Mouse (Mus musculus) heart, adult 2 months (tissue): ENCODE results near the gene Pcdh19. TPM values are rescaled to one million over a fixed set of nuclear protein-coding genes. Genes with fewer than 3 reads are reported as not detected.

Experiments used
- DNase-seq, 2 experiments: peaks; one replicate each; pipeline ENCODE4 v3.0.0; 2021
- H3K27ac ChIP-seq: fragments of 200-600 bp; 2 replicates; pipeline ENCODE4 v1.8.1; 2022
- H3K27me3 ChIP-seq: fragments of 200-500 bp; 2 replicates; pipeline ENCODE4 v1.6.1; 2012; ENCODE audit warnings: mild to moderate bottlenecking, low read length, inconsistent platforms, mixed read lengths; ENCODE audit not compliant: control insufficient read depth, insufficient read depth
- H3K36me3 ChIP-seq: fragments of 200-500 bp; 2 replicates; pipeline ENCODE4 v1.6.1; 2012; ENCODE audit warnings: low read length, inconsistent platforms; ENCODE audit not compliant: control insufficient read depth, insufficient read depth
- H3K4me1 ChIP-seq: fragments of 200-500 bp; 2 replicates; pipeline ENCODE4 v1.6.1; 2011; ENCODE audit warnings: low read length; ENCODE audit not compliant: control insufficient read depth, insufficient read depth
- H3K4me3 ChIP-seq: fragments of 200-600 bp; 2 replicates; pipeline ENCODE4 v1.8.1; 2022
- H3K79me2 ChIP-seq: fragments of 200-500 bp; replicated peaks from 2 replicates; pipeline ENCODE4 v1.6.1; 2012; ENCODE audit warnings: mild to moderate bottlenecking, inconsistent platforms, low read length, moderate library complexity, mixed read lengths; ENCODE audit not compliant: control insufficient read depth, insufficient read depth
- H3K9ac ChIP-seq: fragments of 200-500 bp; 2 replicates; pipeline ENCODE4 v1.6.1; 2012; ENCODE audit warnings: low read depth, mild to moderate bottlenecking, control low read depth, inconsistent platforms, low read length, mixed read lengths
- CTCF ChIP-seq: fragments of 200-600 bp; IDR thresholded peaks from 2 replicates; pipeline ENCODE4 v1.8.1; 2022; ENCODE audit warnings: antibody characterized with exemption, mild to moderate bottlenecking, moderate library complexity
- EP300 ChIP-seq: fragments of 200-500 bp; IDR thresholded peaks from 2 replicates; pipeline ENCODE4 v1.6.1; 2011; ENCODE audit warnings: low read depth, low read length, control low read depth; ENCODE audit not compliant: insufficient read depth
- POLR2A ChIP-seq: fragments of 200-500 bp; IDR thresholded peaks from 2 replicates; pipeline ENCODE4 v1.6.1; 2011; ENCODE audit warnings: mild to moderate bottlenecking, low read depth, low read length, control low read depth; ENCODE audit not compliant: insufficient read depth
- WGBS: fragments of 180-500 bp; shearing (Covaris S2); methylation state at CpG from one replicate; pipeline ENCODE4 v1.1.7; 2018; 5-methylcytosine and 5-hydroxymethylcytosine counted together
- intact Hi-C: fragments of 180-260 bp; cut with DNase I; formaldehyde crosslinking; loops from one replicate; pipeline ENCODE4 v1.15.1; 2025
- polyA plus RNA-seq: library from polyadenylated mRNA; depleted of rRNA; stranded (reverse); fragments of >200 nt; gene quantifications from 2 replicates; pipeline ENCODE4 v1.2.3, GENCODE M21; 2012
- total RNA-seq, 2 experiments: library from RNA; stranded (reverse); gene quantifications; 2 replicates each; pipeline ENCODE4 v1.2.3; 2021

Pcdh19 gene
- total and polyA plus RNA-seq, 3 experiments: 1.9 to 8.5 (median 7.9) TPM

- H3K27ac ChIP-seq: no peak overlapping the region
- H3K79me2 ChIP-seq: no peaks in the 10 kb centered on the region; the same call in 1 of the 2 replicates
- H3K9ac ChIP-seq: no peak overlapping the region
- H3K27me3 ChIP-seq: peaks cover 2% of the 10 kb centered on the region; the same call in 1 of the 2 replicates
- DNase-seq: no peak
- WGBS: 33% methylated on average over 3 of the region's 3 CpGs
- peaks cover 5% of the 10 kb centered on the region for H3K4me1 ChIP-seq
- TF ChIP-seq POLR2A: no peak
- TF ChIP-seq CTCF: no peak
- TF ChIP-seq EP300: no peak
- H3K4me3 ChIP-seq: no peak overlapping the region
- no peaks in the 10 kb centered on the region; the same call in 1 of the 2 replicates for H3K36me3 ChIP-seq
- intact Hi-C loops: no loop called here
Observed at GRCm38 (mm10) chrX:133683961-133684360, 4.8 kb downstream of the Pcdh19 start.

GRCm38 (mm10) chrX:133675121-133675520 lies 13.7 kb downstream of the Pcdh19 start:
- no peak for DNase-seq
- no peaks in the 10 kb centered on the region for H3K4me1 ChIP-seq
- 20% methylated on average over 2 of the region's 2 CpGs for WGBS
- H3K27ac ChIP-seq: no peak overlapping the region
- H3K27me3 ChIP-seq: no peaks in the 10 kb centered on the region
- no peak overlapping the region for H3K4me3 ChIP-seq
- no peaks in the 10 kb centered on the region for H3K79me2 ChIP-seq
- no peak overlapping the region for H3K9ac ChIP-seq
- no peaks in the 10 kb centered on the region for H3K36me3 ChIP-seq
- intact Hi-C loops: no loop called here
- TF ChIP-seq EP300 (no peak), CTCF (no peak), POLR2A (no peak)

GRCm38 (mm10) chrX:133673796-133674195 lies 15.0 kb downstream of the Pcdh19 start:
- DNase-seq: no peak
- no peak overlapping the region for H3K4me3 ChIP-seq
- no peaks in the 10 kb centered on the region for H3K4me1 ChIP-seq
- no peaks in the 10 kb centered on the region for H3K27me3 ChIP-seq
- no peak for TF ChIP-seq EP300
- no peak for TF ChIP-seq CTCF
- intact Hi-C loops: no loop called here
- 35% methylated on average over 3 of the region's 3 CpGs for WGBS
- H3K27ac ChIP-seq: no peak overlapping the region
- no peaks in the 10 kb centered on the region for H3K79me2 ChIP-seq
- no peak overlapping the region for H3K9ac ChIP-seq
- H3K36me3 ChIP-seq: no peaks in the 10 kb centered on the region

- no peak for DNase-seq
- H3K27ac ChIP-seq: no peak overlapping the region
- H3K27me3 ChIP-seq: no peaks in the 10 kb centered on the region
- intact Hi-C loops: no loop called here
- no peaks in the 10 kb centered on the region for H3K79me2 ChIP-seq
- no peak overlapping the region for H3K4me3 ChIP-seq
- no peak for TF ChIP-seq CTCF
- TF ChIP-seq EP300: no peak
- no peak for TF ChIP-seq POLR2A
- WGBS: 47% methylated on average over 5 of the region's 5 CpGs
- H3K36me3 ChIP-seq: no peaks in the 10 kb centered on the region
- no peak overlapping the region for H3K9ac ChIP-seq
- peaks cover 6% of the 10 kb centered on the region for H3K4me1 ChIP-seq
Observed at GRCm38 (mm10) chrX:133660111-133660510, 28.7 kb downstream of the Pcdh19 start.

GRCm38 (mm10) chrX:133657308-133658302 lies 31.2 kb downstream of the Pcdh19 start:
- Histone ChIP-seq H3K9ac (no peak overlapping the region), H3K27ac (no peak overlapping the region), H3K4me1 (peaks cover 6% of the 10 kb centered on the region), H3K27me3 (no peaks in the 10 kb centered on the region), H3K4me3 (no peak overlapping the region), H3K79me2 (no peaks in the 10 kb centered on the region), H3K36me3 (no peaks in the 10 kb centered on the region)
- TF ChIP-seq POLR2A (no peak), CTCF (peak; percentile 74)
- 11% methylated on average over 9 of the region's 9 CpGs for WGBS
- no peak for DNase-seq
- intact Hi-C loops: loop anchor here (5.0 kb wide), 1 partner anchor 50 kb away; no protein-coding TSS in a partner anchor
